Mouse (Mus musculus): ENCODE measurements around the gene Rbms3. TPM values are rescaled to one million over a fixed set of nuclear protein-coding genes. Genes with fewer than 3 reads are reported as not detected.
A peak's percentile ranks its signal among the peaks of the same experiment; 100 is the strongest.

Gene Rbms3
- polyA plus RNA-seq, 1 experiment, result 16.5 TPM

DNA sequence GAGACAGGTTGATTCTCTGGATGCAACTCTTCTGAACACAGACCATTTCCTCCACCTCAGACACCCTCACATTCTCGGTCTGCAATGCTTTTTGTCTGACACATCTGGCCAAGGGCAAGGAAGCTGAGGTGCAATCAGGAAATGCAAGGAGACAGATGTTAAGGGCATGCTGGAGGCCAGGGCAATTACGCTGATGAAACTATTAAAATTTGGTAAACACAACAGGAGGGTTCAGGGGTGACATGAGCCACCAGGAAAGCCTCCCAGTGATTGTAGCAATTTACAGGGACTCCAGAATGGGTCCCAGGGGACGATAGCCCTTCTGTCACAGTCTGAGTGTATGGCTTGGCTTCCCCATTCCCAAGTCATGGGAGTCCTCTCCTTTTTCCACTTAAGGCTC is 681.5 kb downstream of the Rbms3 start:
- H3K4me3 ChIP-seq (ENCODE audit: insufficient read depth, low read depth, low read length), result no peak overlapping the region
- H3K36me3 ChIP-seq (ENCODE audit: control insufficient read depth, insufficient read depth, low read length), result no peaks in the 10 kb centered on the region
- H3K27me3 ChIP-seq (replicated peaks; ENCODE audit: control insufficient read depth, insufficient read depth, low read length), result no peaks in the 10 kb centered on the region
- WGBS, result 64% methylated on average over 3 of the region's 3 CpGs
- H3K4me1 ChIP-seq (ENCODE audit: control insufficient read depth, insufficient read depth, low read length), result no peaks in the 10 kb centered on the region
- H3K27ac ChIP-seq (ENCODE audit: insufficient read depth, low read depth, low read length), result no peak overlapping the region
- peak; percentile 32 for DNase-seq
- no peak for TF ChIP-seq POLR2A (IDR thresholded peaks at IDR 0.05; ENCODE audit: low read depth, low read length)
- TF ChIP-seq CTCF (conservative IDR thresholded peaks at IDR 0.05; ENCODE audit: insufficient read depth, insufficient read length, low read depth, low read length), result no peak

GRCm38 (mm10) chr9:116947369-116947768 is 682.3 kb downstream of the Rbms3 start:
- no peak overlapping the region for H3K27ac ChIP-seq (ENCODE audit: insufficient read depth, low read depth, low read length)
- no peak for TF ChIP-seq CTCF (conservative IDR thresholded peaks at IDR 0.05; ENCODE audit: insufficient read depth, insufficient read length, low read depth, low read length)
- TF ChIP-seq POLR2A (IDR thresholded peaks at IDR 0.05; ENCODE audit: low read depth, low read length), result no peak
- H3K4me1 ChIP-seq (ENCODE audit: control insufficient read depth, insufficient read depth, low read length), result no peaks in the 10 kb centered on the region
- WGBS, result 55% methylated on average over 4 of the region's 4 CpGs
- no peak overlapping the region for H3K4me3 ChIP-seq (ENCODE audit: insufficient read depth, low read depth, low read length)
- H3K36me3 ChIP-seq (ENCODE audit: control insufficient read depth, insufficient read depth, low read length), result no peaks in the 10 kb centered on the region
- DNase-seq, result no peak
- no peaks in the 10 kb centered on the region for H3K27me3 ChIP-seq (replicated peaks; ENCODE audit: control insufficient read depth, insufficient read depth, low read length)

- Histone ChIP-seq H3K27me3 (replicated peaks; ENCODE audit: control insufficient read depth, insufficient read depth, low read length) (no peaks in the 10 kb centered on the region), H3K4me3 (ENCODE audit: insufficient read depth, low read depth, low read length) (no peak overlapping the region), H3K4me1 (ENCODE audit: control insufficient read depth, insufficient read depth, low read length) (no peaks in the 10 kb centered on the region), H3K36me3 (ENCODE audit: control insufficient read depth, insufficient read depth, low read length) (no peaks in the 10 kb centered on the region), H3K27ac (ENCODE audit: insufficient read depth, low read depth, low read length) (no peak overlapping the region)
- 88% methylated on average over 3 of the region's 3 CpGs for WGBS
- TF ChIP-seq POLR2A (IDR thresholded peaks at IDR 0.05; ENCODE audit: low read depth, low read length), result no peak
- TF ChIP-seq CTCF (conservative IDR thresholded peaks at IDR 0.05; ENCODE audit: insufficient read depth, insufficient read length, low read depth, low read length), result no peak
- DNase-seq, result no peak
These were observed 682.9 kb downstream of the Rbms3 start for GRCm38 (mm10) chr9:116946787-116947186.

- TF ChIP-seq POLR2A (IDR thresholded peaks at IDR 0.05; ENCODE audit: low read depth, low read length), result no peak
- TF ChIP-seq CTCF (conservative IDR thresholded peaks at IDR 0.05; ENCODE audit: insufficient read depth, insufficient read length, low read depth, low read length), result no peak
- DNase-seq, result no peak
- 85% methylated on average over 9 of the region's 9 CpGs for WGBS
- Histone ChIP-seq H3K4me1 (ENCODE audit: control insufficient read depth, insufficient read depth, low read length) (no peaks in the 10 kb centered on the region), H3K27me3 (replicated peaks; ENCODE audit: control insufficient read depth, insufficient read depth, low read length) (no peaks in the 10 kb centered on the region), H3K4me3 (ENCODE audit: insufficient read depth, low read depth, low read length) (no peak overlapping the region), H3K27ac (ENCODE audit: insufficient read depth, low read depth, low read length) (no peak overlapping the region), H3K36me3 (ENCODE audit: control insufficient read depth, insufficient read depth, low read length) (no peaks in the 10 kb centered on the region)
These were observed 684.0 kb downstream of the Rbms3 start for GRCm38 (mm10) chr9:116945689-116946088.

- Histone ChIP-seq H3K4me1 (ENCODE audit: control insufficient read depth, insufficient read depth, low read length) (no peaks in the 10 kb centered on the region), H3K27ac (ENCODE audit: insufficient read depth, low read depth, low read length) (no peak overlapping the region), H3K4me3 (ENCODE audit: insufficient read depth, low read depth, low read length) (no peak overlapping the region), H3K27me3 (replicated peaks; ENCODE audit: control insufficient read depth, insufficient read depth, low read length) (no peaks in the 10 kb centered on the region), H3K36me3 (ENCODE audit: control insufficient read depth, insufficient read depth, low read length) (no peaks in the 10 kb centered on the region)
- no peak for TF ChIP-seq POLR2A (IDR thresholded peaks at IDR 0.05; ENCODE audit: low read depth, low read length)
- TF ChIP-seq CTCF (conservative IDR thresholded peaks at IDR 0.05; ENCODE audit: insufficient read depth, insufficient read length, low read depth, low read length), result no peak
- DNase-seq, result no peak
- WGBS, result 84% methylated on average over 15 of the region's 15 CpGs
These were observed 685.8 kb downstream of the Rbms3 start for GRCm38 (mm10) chr9:116943902-116944301.

- Histone ChIP-seq H3K27me3 (replicated peaks; ENCODE audit: control insufficient read depth, insufficient read depth, low read length) (no peaks in the 10 kb centered on the region), H3K36me3 (ENCODE audit: control insufficient read depth, insufficient read depth, low read length) (no peaks in the 10 kb centered on the region), H3K4me1 (ENCODE audit: control insufficient read depth, insufficient read depth, low read length) (no peaks in the 10 kb centered on the region), H3K4me3 (ENCODE audit: insufficient read depth, low read depth, low read length) (no peak overlapping the region), H3K27ac (ENCODE audit: insufficient read depth, low read depth, low read length) (no peak overlapping the region)
- 78% methylated on average over 4 of the region's 4 CpGs for WGBS
- no peak for DNase-seq
- TF ChIP-seq CTCF (conservative IDR thresholded peaks at IDR 0.05; ENCODE audit: insufficient read depth, insufficient read length, low read depth, low read length) (no peak), POLR2A (IDR thresholded peaks at IDR 0.05; ENCODE audit: low read depth, low read length) (no peak)
These were observed 688.6 kb downstream of the Rbms3 start for GRCm38 (mm10) chr9:116941116-116941515.

- TF ChIP-seq CTCF (conservative IDR thresholded peaks at IDR 0.05; ENCODE audit: insufficient read depth, insufficient read length, low read depth, low read length) (no peak), POLR2A (IDR thresholded peaks at IDR 0.05; ENCODE audit: low read depth, low read length) (no peak)
- DNase-seq, result no peak
- WGBS, result 72% methylated on average over 8 of the region's 8 CpGs
These were observed 689.0 kb downstream of the Rbms3 start for GRCm38 (mm10) chr9:116940693-116941092.

DNA sequence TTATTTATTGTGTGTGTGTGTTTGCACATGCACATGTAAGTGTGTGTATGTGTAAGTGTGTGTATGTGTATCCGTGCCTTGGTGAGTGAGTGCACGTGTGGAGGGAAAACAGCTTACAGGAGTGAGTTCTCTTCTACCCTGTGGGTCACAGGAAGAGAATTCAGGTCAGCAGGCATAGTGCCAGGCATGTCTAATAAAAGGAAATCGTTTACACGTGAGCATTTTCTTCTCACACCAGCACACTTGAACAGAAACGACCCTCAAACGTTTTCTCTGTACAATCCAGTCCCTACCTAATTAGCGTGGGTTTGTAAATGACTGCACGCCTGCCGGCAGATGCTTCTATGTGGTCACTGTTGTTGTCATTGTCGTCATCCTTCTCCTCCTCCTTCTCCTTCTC is 701.4 kb downstream of the Rbms3 start:
- no peaks in the 10 kb centered on the region for H3K4me1 ChIP-seq (ENCODE audit: control insufficient read depth, insufficient read depth, low read length)
- no peaks in the 10 kb centered on the region for H3K27me3 ChIP-seq (replicated peaks; ENCODE audit: control insufficient read depth, insufficient read depth, low read length)
- WGBS, result 27% methylated on average over 10 of the region's 10 CpGs
- H3K36me3 ChIP-seq (ENCODE audit: control insufficient read depth, insufficient read depth, low read length), result no peaks in the 10 kb centered on the region
- H3K4me3 ChIP-seq (ENCODE audit: insufficient read depth, low read depth, low read length), result no peak overlapping the region
- no peak for DNase-seq
- TF ChIP-seq CTCF (conservative IDR thresholded peaks at IDR 0.05; ENCODE audit: insufficient read depth, insufficient read length, low read depth, low read length) (no peak), POLR2A (IDR thresholded peaks at IDR 0.05; ENCODE audit: low read depth, low read length) (no peak)
- no peak overlapping the region for H3K27ac ChIP-seq (ENCODE audit: insufficient read depth, low read depth, low read length)

More at GRCm38 (mm10) chr9:116940693-116941092, 689.0 kb downstream of the Rbms3 start:
- no peaks in the 10 kb centered on the region for H3K27me3 ChIP-seq (replicated peaks; ENCODE audit: control insufficient read depth, insufficient read depth, low read length)
- H3K36me3 ChIP-seq (ENCODE audit: control insufficient read depth, insufficient read depth, low read length), result no peaks in the 10 kb centered on the region
- no peak overlapping the region for H3K4me3 ChIP-seq (ENCODE audit: insufficient read depth, low read depth, low read length)
- no peaks in the 10 kb centered on the region for H3K4me1 ChIP-seq (ENCODE audit: control insufficient read depth, insufficient read depth, low read length)
- H3K27ac ChIP-seq (ENCODE audit: insufficient read depth, low read depth, low read length), result no peak overlapping the region
